Mouse (Mus musculus): ENCODE results near the gene Ctcfl. TPM values are rescaled to one million over a fixed set of nuclear protein-coding genes. Genes with fewer than 3 reads are reported as not detected.

Ctcfl gene
- polyA plus RNA-seq, 1 experiment from 2014 or later, result 0.09 TPM

GRCm38 (mm10) chr2:173155907-173156306 lies 36.6 kb upstream of the Ctcfl start:
- Histone ChIP-seq H3K4me2 (no peak overlapping the region), H3K4me1 (0 out of 2 replicates have a peak, but pooled peaks cover 2% of the 10 kb centered on the region), H3K27me3 (no peaks in the 10 kb centered on the region), H3K4me3 (replicated peaks) (no peak overlapping the region), H3K9me3 (no peaks in the 10 kb centered on the region), H3K36me3 (replicated peaks) (no peaks in the 10 kb centered on the region), H3K27ac (no peak overlapping the region), H3K9ac (no peak overlapping the region)
- WGBS, result 90% methylated on average over 10 of the region's 10 CpGs
- no peak for ATAC-seq (ENCODE audit: low FRiP score)

GRCm38 (mm10) chr2:173154962-173155361 lies 35.6 kb upstream of the Ctcfl start:
- 93% methylated on average over 14 of the region's 14 CpGs for WGBS

GRCm38 (mm10) chr2:173154513-173154912 lies 35.2 kb upstream of the Ctcfl start:
- 92% methylated on average over 13 of the region's 13 CpGs for WGBS
- no peak overlapping the region for H3K27ac ChIP-seq

More at GRCm38 (mm10) chr2:173154962-173155361, 35.6 kb upstream of the Ctcfl start:
- 0 out of 2 replicates have a peak, but pooled peaks cover 2% of the 10 kb centered on the region for H3K4me1 ChIP-seq
- H3K4me2 ChIP-seq, result no peak overlapping the region
- no peak overlapping the region for H3K9ac ChIP-seq
- H3K27ac ChIP-seq, result no peak overlapping the region
- no peaks in the 10 kb centered on the region for H3K9me3 ChIP-seq
- ATAC-seq (ENCODE audit: low FRiP score), result no peak
- H3K36me3 ChIP-seq (replicated peaks), result no peaks in the 10 kb centered on the region
- H3K4me3 ChIP-seq (replicated peaks), result no peak overlapping the region
- no peaks in the 10 kb centered on the region for H3K27me3 ChIP-seq

DNA sequence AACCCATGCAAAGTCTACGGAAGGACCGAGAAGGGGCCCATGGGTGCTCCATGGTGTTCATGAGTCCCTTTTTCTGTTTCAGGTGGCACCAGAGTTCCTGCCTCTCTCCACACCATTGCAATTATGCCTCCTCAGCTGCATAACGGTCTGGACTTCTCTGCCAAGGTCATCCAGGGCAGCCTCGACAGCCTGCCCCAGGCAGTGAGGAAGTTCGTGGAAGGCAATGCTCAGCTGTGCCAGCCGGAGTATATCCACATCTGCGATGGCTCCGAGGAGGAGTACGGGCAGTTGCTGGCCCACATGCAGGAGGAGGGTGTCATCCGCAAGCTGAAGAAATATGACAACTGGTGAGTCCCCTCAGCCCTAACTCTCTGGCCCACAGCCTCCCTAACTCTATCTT lies 33.9 kb upstream of the Ctcfl start:
- Histone ChIP-seq H3K9me3 (no peaks in the 10 kb centered on the region), H3K36me3 (replicated peaks) (no peaks in the 10 kb centered on the region), H3K9ac (no peak overlapping the region), H3K4me3 (replicated peaks) (no peak overlapping the region), H3K4me2 (no peak overlapping the region), H3K27ac (no peak overlapping the region), H3K27me3 (no peaks in the 10 kb centered on the region), H3K4me1 (no peaks in the 10 kb centered on the region)
- 89% methylated on average over 10 of the region's 10 CpGs for WGBS
- ATAC-seq (ENCODE audit: low FRiP score), result no peak

More at GRCm38 (mm10) chr2:173154513-173154912, 35.2 kb upstream of the Ctcfl start:
- H3K4me3 ChIP-seq (replicated peaks), result no peak overlapping the region
- no peak for ATAC-seq (ENCODE audit: low FRiP score)
- H3K4me2 ChIP-seq, result no peak overlapping the region
- H3K4me1 ChIP-seq, result 0 out of 2 replicates have a peak, but pooled peaks cover 2% of the 10 kb centered on the region
- H3K27me3 ChIP-seq, result no peaks in the 10 kb centered on the region
- no peaks in the 10 kb centered on the region for H3K36me3 ChIP-seq (replicated peaks)
- H3K9ac ChIP-seq, result no peak overlapping the region
- H3K9me3 ChIP-seq, result no peaks in the 10 kb centered on the region

DNA sequence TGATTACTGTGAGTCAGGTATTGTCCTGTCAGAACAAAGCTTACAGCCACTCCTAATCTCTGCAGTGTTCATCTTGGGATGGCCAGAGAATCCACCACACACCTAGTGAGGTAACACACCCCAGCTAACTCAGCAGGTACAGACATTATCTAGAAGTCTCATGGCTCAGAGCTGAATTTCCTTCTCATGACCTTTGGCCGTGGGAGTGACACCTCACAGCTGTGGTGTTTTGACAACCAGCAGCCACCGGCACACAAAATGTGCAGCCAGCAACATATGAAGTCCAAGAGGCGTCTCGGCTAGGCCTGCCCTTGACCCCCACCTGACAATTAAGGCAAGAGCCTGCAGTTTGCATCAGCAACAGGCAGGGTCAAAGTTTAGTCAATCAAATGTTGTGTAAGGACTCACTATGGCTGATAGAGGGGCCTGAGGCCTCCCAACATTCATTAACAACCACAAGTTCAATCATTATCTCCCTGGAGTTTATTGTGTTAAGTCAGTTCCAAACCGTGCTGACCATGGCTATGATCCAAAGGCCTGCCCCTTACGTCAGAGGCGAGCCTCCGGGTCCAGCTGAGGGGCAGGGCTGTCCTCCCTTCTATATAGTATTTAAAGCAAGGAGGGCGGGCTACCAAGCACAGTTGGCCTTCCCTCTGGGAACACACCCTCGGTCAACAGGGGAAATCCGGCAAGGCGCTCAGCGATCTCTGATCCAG lies 33.3 kb upstream of the Ctcfl start, which contains the start of gene Pck1:
Gene Pck1 (plus strand): TSS at position 613 of the 716 bp plus-strand sequence.
- WGBS, result 86% methylated on average over 13 of the region's 13 CpGs
- H3K9ac ChIP-seq, result no peak within 1 kb of the TSS
- H3K4me1 ChIP-seq, result no peaks in the 10 kb centered on the region
- no peaks in the 10 kb centered on the region for H3K36me3 ChIP-seq (replicated peaks)
- no peak within 1 kb of the TSS for H3K4me3 ChIP-seq (replicated peaks)
- ATAC-seq (ENCODE audit: low FRiP score), result no peak
- no peak within 1 kb of the TSS for H3K27ac ChIP-seq
- H3K4me2 ChIP-seq, result no peak within 1 kb of the TSS
- H3K9me3 ChIP-seq, result no peaks in the 10 kb centered on the region
- no peaks in the 10 kb centered on the region for H3K27me3 ChIP-seq

- Histone ChIP-seq H3K9ac (no peak overlapping the region), H3K4me2 (no peak overlapping the region), H3K27ac (no peak overlapping the region), H3K27me3 (no peaks in the 10 kb centered on the region), H3K9me3 (no peaks in the 10 kb centered on the region), H3K4me3 (replicated peaks) (no peak overlapping the region), H3K4me1 (no peaks in the 10 kb centered on the region), H3K36me3 (replicated peaks) (no peaks in the 10 kb centered on the region)
- WGBS, result 92% methylated on average over 7 of the region's 7 CpGs
- ATAC-seq (ENCODE audit: low FRiP score), result no peak
Observed at GRCm38 (mm10) chr2:173151784-173152284, 32.5 kb upstream of the Ctcfl start.

GRCm38 (mm10) chr2:173151352-173151751 lies 32.0 kb upstream of the Ctcfl start:
- Histone ChIP-seq H3K4me1 (no peaks in the 10 kb centered on the region), H3K9me3 (no peaks in the 10 kb centered on the region), H3K36me3 (replicated peaks) (no peaks in the 10 kb centered on the region), H3K9ac (no peak overlapping the region), H3K27me3 (no peaks in the 10 kb centered on the region), H3K27ac (no peak overlapping the region), H3K4me2 (no peak overlapping the region), H3K4me3 (replicated peaks) (no peak overlapping the region)
- 92% methylated on average over 5 of the region's 5 CpGs for WGBS
- ATAC-seq (ENCODE audit: low FRiP score), result no peak

DNA sequence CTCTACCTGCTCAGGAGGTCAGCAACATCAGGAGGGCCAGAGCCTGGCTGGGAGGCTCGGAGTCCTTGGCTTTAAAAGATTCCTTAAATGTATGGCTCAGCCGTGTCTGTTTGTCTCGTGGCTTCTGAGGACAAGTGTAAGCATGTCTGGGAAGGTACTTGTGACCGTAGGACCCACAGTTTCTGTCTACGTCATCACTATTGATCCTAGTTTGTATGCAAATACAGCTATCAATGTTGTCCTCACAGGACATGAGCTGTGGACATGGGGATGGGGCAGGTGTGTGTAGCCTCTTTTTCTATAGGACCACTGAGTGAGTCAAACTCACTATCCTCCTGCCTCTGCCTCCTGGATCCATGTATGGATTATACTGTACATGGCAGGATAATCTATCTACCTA lies 28.7 kb upstream of the Ctcfl start:
- no peak overlapping the region for H3K27ac ChIP-seq
- H3K4me2 ChIP-seq, result no peak overlapping the region
- 91% methylated on average over 5 of the region's 5 CpGs for WGBS
- no peaks in the 10 kb centered on the region for H3K4me1 ChIP-seq
- H3K36me3 ChIP-seq (replicated peaks), result no peaks in the 10 kb centered on the region
- H3K9ac ChIP-seq, result no peak overlapping the region
- no peak overlapping the region for H3K4me3 ChIP-seq (replicated peaks)
- H3K9me3 ChIP-seq, result no peaks in the 10 kb centered on the region
- no peak for ATAC-seq (ENCODE audit: low FRiP score)
- H3K27me3 ChIP-seq, result no peaks in the 10 kb centered on the region

GRCm38 (mm10) chr2:173146728-173147127 lies 27.4 kb upstream of the Ctcfl start:
- WGBS, result 93% methylated on average over 6 of the region's 6 CpGs

DNA sequence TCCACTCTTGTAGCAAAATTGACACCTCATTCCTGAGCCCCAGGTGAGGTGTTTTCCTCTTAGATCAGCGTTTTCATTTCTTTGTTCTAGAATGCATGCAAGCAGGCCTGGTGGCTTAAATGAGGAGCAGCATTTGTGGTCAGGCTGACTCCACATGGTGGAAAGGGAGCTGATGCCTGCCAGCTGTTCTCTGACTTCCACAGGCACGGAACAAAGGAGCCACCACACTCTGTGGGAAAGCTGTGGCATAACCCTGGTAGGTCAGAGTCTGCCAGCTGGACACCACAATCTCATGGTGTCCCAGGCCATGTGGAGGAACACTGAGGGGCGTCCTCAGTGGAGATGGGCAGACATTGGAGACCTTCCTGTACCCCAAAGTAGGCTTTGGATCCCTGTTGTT lies 26.5 kb upstream of the Ctcfl start:
- 79% methylated on average over 3 of the region's 3 CpGs for WGBS

More at GRCm38 (mm10) chr2:173146728-173147127, 27.4 kb upstream of the Ctcfl start:
- no peaks in the 10 kb centered on the region for H3K4me1 ChIP-seq
- no peak overlapping the region for H3K4me3 ChIP-seq (replicated peaks)
- no peaks in the 10 kb centered on the region for H3K27me3 ChIP-seq
- no peak overlapping the region for H3K9ac ChIP-seq
- H3K27ac ChIP-seq, result no peak overlapping the region
- no peak overlapping the region for H3K4me2 ChIP-seq
- no peaks in the 10 kb centered on the region for H3K9me3 ChIP-seq
- H3K36me3 ChIP-seq (replicated peaks), result no peaks in the 10 kb centered on the region
- no peak for ATAC-seq (ENCODE audit: low FRiP score)

DNA sequence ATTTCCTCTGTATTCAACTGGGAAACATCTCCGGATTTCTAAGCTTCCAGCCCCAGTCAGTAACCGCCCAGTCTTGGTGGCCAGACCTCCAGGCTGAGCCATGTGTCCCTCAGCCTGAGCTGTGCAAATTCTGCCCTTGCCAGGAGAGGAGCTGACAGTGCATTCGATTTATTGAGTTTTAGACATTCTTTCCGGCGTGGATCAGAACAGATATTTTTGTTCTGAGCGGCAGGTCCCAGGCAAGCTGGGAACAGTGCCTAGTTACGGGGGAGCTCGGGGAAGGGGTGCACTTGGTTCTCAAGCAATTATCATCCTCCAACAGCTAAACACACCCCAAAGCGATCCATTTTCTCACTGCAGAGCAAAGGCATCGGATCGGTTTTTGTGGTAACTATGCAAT lies 24.3 kb upstream of the Ctcfl start:
- H3K9ac ChIP-seq, result no peak overlapping the region
- no peaks in the 10 kb centered on the region for H3K9me3 ChIP-seq
- no peak overlapping the region for H3K4me2 ChIP-seq
- no peak for ATAC-seq (ENCODE audit: low FRiP score)
- H3K27me3 ChIP-seq, result 0 out of 2 replicates have a peak, but pooled peaks cover 2% of the 10 kb centered on the region
- no peaks in the 10 kb centered on the region for H3K36me3 ChIP-seq (replicated peaks)
- 84% methylated on average over 11 of the region's 11 CpGs for WGBS
- H3K4me3 ChIP-seq (replicated peaks), result no peak overlapping the region
- no peak overlapping the region for H3K27ac ChIP-seq
- peaks cover 19% of the 10 kb centered on the region for H3K4me1 ChIP-seq

More for the DNA sequence above, 26.5 kb upstream of the Ctcfl start:
- Histone ChIP-seq H3K4me3 (replicated peaks) (no peak overlapping the region), H3K9ac (no peak overlapping the region), H3K4me1 (no peaks in the 10 kb centered on the region), H3K4me2 (no peak overlapping the region), H3K9me3 (no peaks in the 10 kb centered on the region), H3K27me3 (0 out of 2 replicates have a peak, but pooled peaks cover 2% of the 10 kb centered on the region), H3K36me3 (replicated peaks) (no peaks in the 10 kb centered on the region), H3K27ac (no peak overlapping the region)
- no peak for ATAC-seq (ENCODE audit: low FRiP score)

GRCm38 (mm10) chr2:173138323-173139239 lies 19.3 kb upstream of the Ctcfl start:
- WGBS, result 43% methylated on average over 15 of the region's 15 CpGs
- H3K9ac ChIP-seq, result no peak overlapping the region
- H3K27ac ChIP-seq, result no peak overlapping the region; the same call in 1 of the 2 replicates
- H3K27me3 ChIP-seq, result 0 out of 2 replicates have a peak, but pooled peaks cover 2% of the 10 kb centered on the region
- H3K4me3 ChIP-seq (replicated peaks), result no peak overlapping the region
- H3K4me2 ChIP-seq, result no peak overlapping the region
- no peaks in the 10 kb centered on the region for H3K9me3 ChIP-seq
- ATAC-seq (ENCODE audit: low FRiP score), result no peak
- no peaks in the 10 kb centered on the region for H3K36me3 ChIP-seq (replicated peaks)
- H3K4me1 ChIP-seq, result peaks cover 23% of the 10 kb centered on the region

All from forebrain, embryonic 12.5 days (tissue).